Mouse (Mus musculus) stomach, postnatal 0 days (tissue): ENCODE measurements around the gene Vav2. TPM values are rescaled to one million over a fixed set of nuclear protein-coding genes. Genes with fewer than 3 reads are reported as not detected.

Experiments used
- ATAC-seq: fragments of 200-750 bp; cut with Nextera tagmentation; 2 replicates; pipeline ENCODE4 v1.8.0; 2017; ENCODE audit not compliant: low FRiP score, low TSS enrichment
- DNase-seq: peaks from one replicate; pipeline ENCODE4 v3.0.0-alpha.2; 2016; ENCODE audit warnings: low spot score
- H3K27ac ChIP-seq: fragments of 300-500 bp; sonication (generic); replicated peaks from 2 replicates; pipeline ENCODE4 v1.5.1; 2014; ENCODE audit warnings: mild to moderate bottlenecking, control low read depth
- H3K27me3 ChIP-seq: fragments of 300-500 bp; sonication (generic); 2 replicates; pipeline ENCODE4 v1.6.1; 2014; ENCODE audit warnings: low read length; ENCODE audit not compliant: control insufficient read depth, insufficient read depth
- H3K36me3 ChIP-seq: fragments of 300-500 bp; sonication (generic); 2 replicates; pipeline ENCODE4 v1.6.1; 2014; ENCODE audit warnings: low read length, mixed read lengths; ENCODE audit not compliant: control insufficient read depth, insufficient read depth
- H3K4me1 ChIP-seq: fragments of 300-500 bp; sonication (generic); replicated peaks from 2 replicates; pipeline ENCODE4 v1.6.1; 2014; ENCODE audit warnings: antibody characterized with exemption; ENCODE audit not compliant: control insufficient read depth, insufficient read depth
- H3K4me2 ChIP-seq: fragments of 300-500 bp; sonication (generic); replicated peaks from 2 replicates; pipeline ENCODE4 v1.6.1; 2014; ENCODE audit warnings: low read depth, mild to moderate bottlenecking, control low read depth, moderate library complexity
- H3K4me3 ChIP-seq: fragments of 300-500 bp; sonication (generic); 2 replicates; pipeline ENCODE4 v1.5.1; 2014; ENCODE audit warnings: low read depth, low read length, control low read depth
- H3K9ac ChIP-seq: fragments of 300-500 bp; sonication (generic); 2 replicates; pipeline ENCODE4 v1.6.1; 2014; ENCODE audit warnings: mild to moderate bottlenecking, low read length, control low read depth, mixed read lengths
- H3K9me3 ChIP-seq: fragments of 300-500 bp; sonication (generic); 2 replicates; pipeline ENCODE4 v1.6.1; 2016; ENCODE audit warnings: low read length; ENCODE audit not compliant: control insufficient read depth
- CTCF ChIP-seq: IDR thresholded peaks from 2 replicates; pipeline ENCODE4 v1.5.1; 2016; ENCODE audit warnings: antibody characterized with exemption, low read depth, mild to moderate bottlenecking, moderate library complexity
- EP300 ChIP-seq: optimal IDR thresholded peaks from 2 replicates; pipeline ENCODE3; 2016; ENCODE audit warnings: antibody characterized with exemption
- whole genome bisulfite sequencing: fragments of 180-500 bp; shearing (Covaris S2); extraction: QIAGEN DNeasy Blood & Tissue Kit; methylation state at CpG from one replicate; pipeline ENCODE4 v1.1.7; 2014; 5-methylcytosine and 5-hydroxymethylcytosine counted together
- polyA plus RNA-seq: library from polyadenylated mRNA; unstranded; fragments of >200 nt; fragmentation: Nextera tagmentation; extraction: Ambion mirVana; gene quantifications from 2 replicates; pipeline ENCODE4 v1.2.1, GENCODE M21; 2015

The Vav2 gene
- polyA plus RNA-seq, 1 experiment from 2014 or later = 2.7 TPM

- Histone ChIP-seq H3K27me3 (no peaks in the 10 kb centered on the region), H3K27ac (no peak overlapping the region), H3K9me3 (no peaks in the 10 kb centered on the region), H3K36me3 (no peaks in the 10 kb centered on the region), H3K4me2 (no peak overlapping the region), H3K9ac (no peak overlapping the region), H3K4me1 (no peaks in the 10 kb centered on the region; the same call in 1 of the 2 replicates), H3K4me3 (no peak overlapping the region)
- TF ChIP-seq EP300 (no peak), CTCF (no peak)
- 78% methylated on average over 2 of the region's 2 CpGs for WGBS
- no peak for DNase-seq
- ATAC-seq = no peak
Measured at GRCm38 (mm10) chr2:27229481-27230105, 197.2 kb downstream of the Vav2 start.

- no peak for DNase-seq
- Histone ChIP-seq H3K9me3 (no peaks in the 10 kb centered on the region), H3K4me3 (no peak overlapping the region), H3K36me3 (no peaks in the 10 kb centered on the region), H3K4me1 (no peaks in the 10 kb centered on the region; the same call in 1 of the 2 replicates), H3K27ac (no peak overlapping the region), H3K27me3 (no peaks in the 10 kb centered on the region), H3K9ac (no peak overlapping the region), H3K4me2 (no peak overlapping the region)
- 82% methylated on average over 5 of the region's 5 CpGs for WGBS
- ATAC-seq = no peak
- TF ChIP-seq CTCF (0 out of 2 replicates have a peak, but pooled peaks have one; percentile 15), EP300 (no peak)
Measured at GRCm38 (mm10) chr2:27228809-27229480, 197.9 kb downstream of the Vav2 start.

GRCm38 (mm10) chr2:27226572-27226971, 200.3 kb downstream of the Vav2 start:
- WGBS = 53% methylated on average over 7 of the region's 7 CpGs
- no peak overlapping the region for H3K27ac ChIP-seq
- H3K36me3 ChIP-seq = no peaks in the 10 kb centered on the region
- no peak for DNase-seq
- no peak for ATAC-seq
- H3K4me3 ChIP-seq = no peak overlapping the region
- no peak overlapping the region for H3K4me2 ChIP-seq
- no peaks in the 10 kb centered on the region for H3K4me1 ChIP-seq
- H3K9me3 ChIP-seq = no peaks in the 10 kb centered on the region
- H3K9ac ChIP-seq = no peak overlapping the region
- TF ChIP-seq CTCF (no peak), EP300 (no peak)
- no peaks in the 10 kb centered on the region for H3K27me3 ChIP-seq

GRCm38 (mm10) chr2:27223012-27223421, 203.8 kb downstream of the Vav2 start:
- H3K36me3 ChIP-seq = no peaks in the 10 kb centered on the region
- TF ChIP-seq CTCF = no peak
- no peak for TF ChIP-seq EP300
- H3K4me3 ChIP-seq = no peak overlapping the region
- no peaks in the 10 kb centered on the region for H3K9me3 ChIP-seq
- H3K4me1 ChIP-seq = no peaks in the 10 kb centered on the region
- no peaks in the 10 kb centered on the region for H3K27me3 ChIP-seq
- H3K9ac ChIP-seq = no peak overlapping the region
- 73% methylated on average over 7 of the region's 7 CpGs for WGBS
- no peak for ATAC-seq
- DNase-seq = no peak
- H3K4me2 ChIP-seq = no peak overlapping the region
- H3K27ac ChIP-seq = no peak overlapping the region

- Histone ChIP-seq H3K36me3 (peaks cover 3% of the 10 kb centered on the region; the same call in 1 of the 2 replicates), H3K4me1 (no peaks in the 10 kb centered on the region), H3K27me3 (no peaks in the 10 kb centered on the region), H3K27ac (no peak overlapping the region), H3K4me3 (no peak overlapping the region), H3K4me2 (no peak overlapping the region), H3K9ac (no peak overlapping the region), H3K9me3 (no peaks in the 10 kb centered on the region)
- WGBS = 87% methylated on average over 8 of the region's 8 CpGs
- ATAC-seq = 0 out of 2 replicates have a peak, but pooled peaks have one; percentile 18
- TF ChIP-seq EP300 (no peak), CTCF (no peak)
- no peak for DNase-seq
Measured at GRCm38 (mm10) chr2:27218569-27218968, 208.3 kb downstream of the Vav2 start.

- Histone ChIP-seq H3K4me1 (no peaks in the 10 kb centered on the region), H3K27me3 (no peaks in the 10 kb centered on the region), H3K9ac (no peak overlapping the region), H3K9me3 (no peaks in the 10 kb centered on the region), H3K27ac (no peak overlapping the region), H3K36me3 (peaks cover 3% of the 10 kb centered on the region; the same call in 1 of the 2 replicates), H3K4me3 (no peak overlapping the region), H3K4me2 (no peak overlapping the region)
- TF ChIP-seq EP300 = no peak
- DNase-seq (no peak), ATAC-seq (no peak)
- WGBS = 66% methylated on average over 2 of the region's 2 CpGs
Measured at GRCm38 (mm10) chr2:27218121-27218544, 208.7 kb downstream of the Vav2 start.
